Mouse (Mus musculus): ENCODE data around the gene Terb2.

DNA sequence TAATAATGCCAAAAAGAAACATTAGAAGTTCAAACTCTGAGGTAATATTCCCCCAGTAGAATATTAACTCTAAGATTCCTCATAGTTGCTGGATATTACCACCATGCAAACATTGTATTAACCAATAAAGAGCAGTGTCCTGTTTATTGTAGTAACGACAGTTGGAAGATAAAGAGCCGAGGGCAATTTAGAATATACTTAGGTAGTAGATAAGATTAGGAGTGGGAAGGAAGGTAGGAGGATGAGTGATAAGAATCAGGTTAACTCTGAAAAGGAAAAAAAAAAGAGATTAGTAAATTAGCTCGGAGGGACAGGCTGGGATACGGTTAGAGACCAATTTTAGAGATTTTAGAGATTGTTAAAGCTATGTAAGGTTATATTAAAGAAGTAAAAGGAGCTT, 35.3 kb downstream of the Terb2 start:
- no peak for TF ChIP-seq CTCF (IDR thresholded peaks at IDR 0.05; ENCODE audit: low read depth)
- TF ChIP-seq EP300 (IDR thresholded peaks at IDR 0.05; ENCODE audit: low read depth): no peak

Data from liver, postnatal 0 days (tissue).